Mouse (Mus musculus) thymus, adult 2 months (tissue): ENCODE data around the gene Spi1.

Experiments used
- CTCF ChIP-seq: fragments of 200-500 bp; IDR thresholded peaks from 2 replicates; pipeline ENCODE4 v1.5.1; 2012; ENCODE audit warnings: mild to moderate bottlenecking, control low read depth, low read length, moderate library complexity, borderline replicate concordance; ENCODE audit not compliant: control insufficient read depth, poor library complexity, insufficient read depth; ENCODE audit errors: extremely low read depth
- POLR2A ChIP-seq: fragments of 200-500 bp; IDR thresholded peaks from 2 replicates; pipeline ENCODE4 v1.6.1; 2012; ENCODE audit warnings: mild to moderate bottlenecking, low read length, control low read depth, moderate library complexity; ENCODE audit not compliant: control insufficient read depth, poor library complexity, insufficient read depth; ENCODE audit errors: extremely low read depth

- TF ChIP-seq POLR2A (no peak), CTCF (no peak)
Measured at GRCm38 (mm10) chr2:91078314-91079025, 3.7 kb upstream of the Spi1 start.
